Mouse (Mus musculus): Measurements from ENCODE around the gene Ptprm. TPM values are rescaled to one million over a fixed set of nuclear protein-coding genes. Genes with fewer than 3 reads are reported as not detected.
A peak's percentile ranks its signal among the peaks of the same experiment; 100 is the strongest.

Ptprm gene
- polyA plus RNA-seq, 1 experiment from 2014 or later = 19.7 TPM

- Histone ChIP-seq H3K4me3 (ENCODE audit: low read depth, low read length) (no peak overlapping the region), H3K36me3 (ENCODE audit: control insufficient read depth, insufficient read depth, low read length) (no peaks in the 10 kb centered on the region), H3K9me3 (replicated peaks; ENCODE audit: control insufficient read depth, low read length, poor library complexity, severe bottlenecking) (no peaks in the 10 kb centered on the region), H3K4me2 (ENCODE audit: low read length) (no peak overlapping the region), H3K9ac (ENCODE audit: low read depth, low read length) (no peak overlapping the region), H3K27me3 (ENCODE audit: control insufficient read depth, insufficient read depth, low read depth, low read length) (no peaks in the 10 kb centered on the region), H3K27ac (ENCODE audit: low read length) (no peak overlapping the region), H3K4me1 (ENCODE audit: control insufficient read depth, insufficient read depth, low read length) (no peaks in the 10 kb centered on the region; the same call in 1 of the 2 replicates)
- 91% methylated on average over 1 of the region's 1 CpGs for WGBS
- no peak for ATAC-seq
Observed at GRCm38 (mm10) chr17:66779026-66779425, 575.2 kb downstream of the Ptprm start.

GRCm38 (mm10) chr17:66769365-66770363, 584.6 kb downstream of the Ptprm start:
- Histone ChIP-seq H3K4me1 (ENCODE audit: control insufficient read depth, insufficient read depth, low read length) (peaks cover 12% of the 10 kb centered on the region), H3K27ac (ENCODE audit: low read length) (peak overlapping the region; percentile 11; the same call in 1 of the 2 replicates)
- WGBS = 84% methylated on average over 14 of the region's 14 CpGs

GRCm38 (mm10) chr17:66768689-66769275, 585.5 kb downstream of the Ptprm start:
- Histone ChIP-seq H3K4me3 (ENCODE audit: low read depth, low read length) (no peak overlapping the region), H3K4me2 (ENCODE audit: low read length) (no peak overlapping the region), H3K27me3 (ENCODE audit: control insufficient read depth, insufficient read depth, low read depth, low read length) (no peaks in the 10 kb centered on the region), H3K9ac (ENCODE audit: low read depth, low read length) (no peak overlapping the region), H3K4me1 (ENCODE audit: control insufficient read depth, insufficient read depth, low read length) (peaks cover 12% of the 10 kb centered on the region), H3K36me3 (ENCODE audit: control insufficient read depth, insufficient read depth, low read length) (no peaks in the 10 kb centered on the region), H3K9me3 (replicated peaks; ENCODE audit: control insufficient read depth, low read length, poor library complexity, severe bottlenecking) (no peaks in the 10 kb centered on the region), H3K27ac (ENCODE audit: low read length) (no peak overlapping the region)
- no peak for ATAC-seq
- 26% methylated on average over 11 of the region's 11 CpGs for WGBS

More at GRCm38 (mm10) chr17:66769365-66770363, 584.6 kb downstream of the Ptprm start:
- no peaks in the 10 kb centered on the region for H3K36me3 ChIP-seq (ENCODE audit: control insufficient read depth, insufficient read depth, low read length)
- no peaks in the 10 kb centered on the region for H3K9me3 ChIP-seq (replicated peaks; ENCODE audit: control insufficient read depth, low read length, poor library complexity, severe bottlenecking)
- no peak overlapping the region for H3K9ac ChIP-seq (ENCODE audit: low read depth, low read length)
- no peak overlapping the region for H3K4me3 ChIP-seq (ENCODE audit: low read depth, low read length)
- H3K4me2 ChIP-seq (ENCODE audit: low read length) = no peak overlapping the region
- ATAC-seq = no peak
- H3K27me3 ChIP-seq (ENCODE audit: control insufficient read depth, insufficient read depth, low read depth, low read length) = no peaks in the 10 kb centered on the region

- H3K4me1 ChIP-seq (ENCODE audit: control insufficient read depth, insufficient read depth, low read length) = peaks cover 18% of the 10 kb centered on the region
- H3K27ac ChIP-seq (ENCODE audit: low read length) = no peak overlapping the region
- no peak overlapping the region for H3K9ac ChIP-seq (ENCODE audit: low read depth, low read length)
- H3K36me3 ChIP-seq (ENCODE audit: control insufficient read depth, insufficient read depth, low read length) = no peaks in the 10 kb centered on the region
- no peak for ATAC-seq
- H3K9me3 ChIP-seq (replicated peaks; ENCODE audit: control insufficient read depth, low read length, poor library complexity, severe bottlenecking) = no peaks in the 10 kb centered on the region
- H3K27me3 ChIP-seq (ENCODE audit: control insufficient read depth, insufficient read depth, low read depth, low read length) = no peaks in the 10 kb centered on the region
- WGBS = 89% methylated on average over 6 of the region's 6 CpGs
- H3K4me2 ChIP-seq (ENCODE audit: low read length) = no peak overlapping the region
- H3K4me3 ChIP-seq (ENCODE audit: low read depth, low read length) = no peak overlapping the region
Observed at GRCm38 (mm10) chr17:66766166-66766565, 588.1 kb downstream of the Ptprm start.

GRCm38 (mm10) chr17:66764435-66764834, 589.8 kb downstream of the Ptprm start:
- Histone ChIP-seq H3K9me3 (replicated peaks; ENCODE audit: control insufficient read depth, low read length, poor library complexity, severe bottlenecking) (no peaks in the 10 kb centered on the region), H3K9ac (ENCODE audit: low read depth, low read length) (no peak overlapping the region), H3K36me3 (ENCODE audit: control insufficient read depth, insufficient read depth, low read length) (no peaks in the 10 kb centered on the region), H3K27ac (ENCODE audit: low read length) (no peak overlapping the region), H3K4me3 (ENCODE audit: low read depth, low read length) (no peak overlapping the region), H3K27me3 (ENCODE audit: control insufficient read depth, insufficient read depth, low read depth, low read length) (no peaks in the 10 kb centered on the region), H3K4me1 (ENCODE audit: control insufficient read depth, insufficient read depth, low read length) (peaks cover 18% of the 10 kb centered on the region), H3K4me2 (ENCODE audit: low read length) (no peak overlapping the region)
- 69% methylated on average over 2 of the region's 2 CpGs for WGBS
- no peak for ATAC-seq

- H3K9me3 ChIP-seq (replicated peaks; ENCODE audit: control insufficient read depth, low read length, poor library complexity, severe bottlenecking) = no peaks in the 10 kb centered on the region
- H3K4me3 ChIP-seq (ENCODE audit: low read depth, low read length) = no peak overlapping the region
- no peaks in the 10 kb centered on the region for H3K27me3 ChIP-seq (ENCODE audit: control insufficient read depth, insufficient read depth, low read depth, low read length)
- no peak overlapping the region for H3K27ac ChIP-seq (ENCODE audit: low read length)
- no peaks in the 10 kb centered on the region for H3K36me3 ChIP-seq (ENCODE audit: control insufficient read depth, insufficient read depth, low read length)
- no peak for ATAC-seq
- H3K4me1 ChIP-seq (ENCODE audit: control insufficient read depth, insufficient read depth, low read length) = peaks cover 6% of the 10 kb centered on the region; the same call in 1 of the 2 replicates
- no peak overlapping the region for H3K4me2 ChIP-seq (ENCODE audit: low read length)
- H3K9ac ChIP-seq (ENCODE audit: low read depth, low read length) = no peak overlapping the region
- WGBS = 81% methylated on average over 10 of the region's 10 CpGs
Observed at GRCm38 (mm10) chr17:66762716-66763115, 591.5 kb downstream of the Ptprm start.

GRCm38 (mm10) chr17:66761326-66762296, 592.6 kb downstream of the Ptprm start:
- Histone ChIP-seq H3K36me3 (ENCODE audit: control insufficient read depth, insufficient read depth, low read length) (no peaks in the 10 kb centered on the region), H3K9me3 (replicated peaks; ENCODE audit: control insufficient read depth, low read length, poor library complexity, severe bottlenecking) (no peaks in the 10 kb centered on the region), H3K4me3 (ENCODE audit: low read depth, low read length) (no peak overlapping the region), H3K27ac (ENCODE audit: low read length) (no peak overlapping the region), H3K4me1 (ENCODE audit: control insufficient read depth, insufficient read depth, low read length) (peaks cover 7% of the 10 kb centered on the region; the same call in 1 of the 2 replicates), H3K27me3 (ENCODE audit: control insufficient read depth, insufficient read depth, low read depth, low read length) (no peaks in the 10 kb centered on the region), H3K4me2 (ENCODE audit: low read length) (0 out of 2 replicates have a peak overlapping the region, but pooled peaks have one; percentile 0), H3K9ac (ENCODE audit: low read depth, low read length) (no peak overlapping the region)
- 39% methylated on average over 26 of the region's 26 CpGs for WGBS
- peak; percentile 39 for ATAC-seq

GRCm38 (mm10) chr17:66757025-66757511, 597.2 kb downstream of the Ptprm start:
- H3K4me1 ChIP-seq (ENCODE audit: control insufficient read depth, insufficient read depth, low read length) = peaks cover 9% of the 10 kb centered on the region; the same call in 1 of the 2 replicates
- 27% methylated on average over 10 of the region's 10 CpGs for whole genome bisulfite sequencing
- no peak for ATAC-seq
- no peak overlapping the region for H3K4me3 ChIP-seq (ENCODE audit: low read depth, low read length)
- 0 out of 2 replicates have a peak overlapping the region, but pooled peaks have one; percentile 2 for H3K4me2 ChIP-seq (ENCODE audit: low read length)
- no peak overlapping the region for H3K9ac ChIP-seq (ENCODE audit: low read depth, low read length)
- no peaks in the 10 kb centered on the region for H3K9me3 ChIP-seq (replicated peaks; ENCODE audit: control insufficient read depth, low read length, poor library complexity, severe bottlenecking)
- H3K27me3 ChIP-seq (ENCODE audit: control insufficient read depth, insufficient read depth, low read depth, low read length) = no peaks in the 10 kb centered on the region
- H3K36me3 ChIP-seq (ENCODE audit: control insufficient read depth, insufficient read depth, low read length) = no peaks in the 10 kb centered on the region
- no peak overlapping the region for H3K27ac ChIP-seq (ENCODE audit: low read length)

Measured in midbrain, embryonic 16.5 days (tissue).